Mouse (Mus musculus) ES-Bruce4 (cell line): ENCODE data around the gene Sat2. TPM values are rescaled to one million over a fixed set of nuclear protein-coding genes. Genes with fewer than 3 reads are reported as not detected.
A peak's percentile ranks its signal among the peaks of the same experiment; 100 is the strongest.
"Not testable (repeated sequence)": the region's sequence is repeated elsewhere in the genome, so short reads cannot be mapped to it uniquely, and the experiment has no call there.

ENCODE experiments used
- H3K27ac ChIP-seq: 2 replicates; pipeline ENCODE4 v1.5.1; 2012; ENCODE audit warnings: low read length, inconsistent platforms; ENCODE audit not compliant: insufficient read depth
- H3K27me3 ChIP-seq: 2 replicates; pipeline ENCODE4 v1.6.1; 2012; ENCODE audit warnings: mild to moderate bottlenecking, low read length, inconsistent platforms; ENCODE audit not compliant: control insufficient read depth, poor library complexity, insufficient read depth, severe bottlenecking
- H3K36me3 ChIP-seq: 2 replicates; pipeline ENCODE4 v1.6.1; 2012; ENCODE audit warnings: inconsistent platforms, mild to moderate bottlenecking, low read length, moderate library complexity; ENCODE audit not compliant: control insufficient read depth, poor library complexity, insufficient read depth, severe bottlenecking
- H3K4me1 ChIP-seq: one replicate; pipeline ENCODE4 v1.8.1; 2011; ENCODE audit warnings: low read length; ENCODE audit not compliant: control insufficient read depth, insufficient read depth
- H3K4me3 ChIP-seq: 2 replicates; pipeline ENCODE4 v1.5.1; 2011; ENCODE audit warnings: low read depth, mild to moderate bottlenecking, low read length
- H3K9ac ChIP-seq: 2 replicates; pipeline ENCODE4 v1.6.1; 2012; ENCODE audit warnings: low read depth, mild to moderate bottlenecking, inconsistent platforms; ENCODE audit not compliant: poor library complexity, severe bottlenecking
- H3K9me3 ChIP-seq: replicated peaks from 2 replicates; pipeline ENCODE4 v1.6.1; 2012; ENCODE audit warnings: mild to moderate bottlenecking, low read length, inconsistent platforms; ENCODE audit not compliant: control insufficient read depth, poor library complexity, insufficient read depth, severe bottlenecking
- CTCF ChIP-seq: IDR thresholded peaks from one replicate; pipeline ENCODE4 v1.8.1; 2011; ENCODE audit warnings: low read depth, low read length
- EP300 ChIP-seq: IDR thresholded peaks from 2 replicates; pipeline ENCODE4 v1.6.1; 2011; ENCODE audit warnings: low read depth, low read length; ENCODE audit not compliant: insufficient read depth
- POLR2A ChIP-seq: IDR thresholded peaks from one replicate; pipeline ENCODE4 v1.8.1; 2011; ENCODE audit warnings: low read length; ENCODE audit not compliant: insufficient read depth
- polyA plus RNA-seq: library from polyadenylated mRNA; stranded (reverse); fragments of >200 nt; gene quantifications from 2 replicates; pipeline ENCODE4 v1.2.4, GENCODE M21; 2011; ENCODE audit warnings: low read depth; ENCODE audit not compliant: missing spikeins, insufficient read depth, insufficient read length

The Sat2 gene
- polyA plus RNA-seq, 1 experiment, result 9.1 TPM

- Histone ChIP-seq H3K9me3 (no peaks in the 10 kb centered on the region), H3K27me3 (peaks cover 8% of the 10 kb centered on the region), H3K4me1 (peaks cover 3% of the 10 kb centered on the region), H3K27ac (no peak overlapping the region), H3K4me3 (no peak overlapping the region), H3K9ac (no peak overlapping the region), H3K36me3 (no peaks in the 10 kb centered on the region)
- TF ChIP-seq CTCF (no peak), EP300 (no peak), POLR2A (no peak)
Measured at GRCm38 (mm10) chr11:69609416-69609815, 12.4 kb upstream of the Sat2 start.

- H3K9me3 ChIP-seq, result no peaks in the 10 kb centered on the region
Measured at GRCm38 (mm10) chr11:69610899-69611298, 10.9 kb upstream of the Sat2 start.

GRCm38 (mm10) chr11:69613553-69614256 lies 8.1 kb upstream of the Sat2 start:
- Histone ChIP-seq H3K9me3 (no peaks in the 10 kb centered on the region), H3K27ac (no peak overlapping the region), H3K4me3 (peak overlapping the region; percentile 19), H3K27me3 (no peaks in the 10 kb centered on the region), H3K4me1 (peaks cover 3% of the 10 kb centered on the region), H3K9ac (peak overlapping the region; percentile 45), H3K36me3 (no peaks in the 10 kb centered on the region)
- 0 out of 2 replicates have a peak, but pooled peaks have one; percentile 28 for TF ChIP-seq EP300
- TF ChIP-seq POLR2A, result no peak
- peak; percentile 79 for TF ChIP-seq CTCF

More at GRCm38 (mm10) chr11:69610899-69611298, 10.9 kb upstream of the Sat2 start:
- Histone ChIP-seq H3K27ac (no peak overlapping the region), H3K27me3 (no peaks in the 10 kb centered on the region), H3K9ac (no peak overlapping the region), H3K4me3 (no peak overlapping the region), H3K36me3 (no peaks in the 10 kb centered on the region), H3K4me1 (peaks cover 3% of the 10 kb centered on the region)
- TF ChIP-seq POLR2A (no peak), CTCF (no peak), EP300 (no peak)

- H3K4me1 ChIP-seq, H3K27ac ChIP-seq, H3K27me3 ChIP-seq, H3K9me3 ChIP-seq, H3K36me3 ChIP-seq: not testable (repeated sequence)
- Histone ChIP-seq H3K4me3 (peak overlapping the region; percentile 25), H3K9ac (peak overlapping the region; percentile 15; the same call in 1 of the 2 replicates)
Measured at GRCm38 (mm10) chr11:69614257-69614588, 7.6 kb upstream of the Sat2 start.

GRCm38 (mm10) chr11:69616781-69617180 lies 5.0 kb upstream of the Sat2 start:
- Histone ChIP-seq H3K27me3 (no peaks in the 10 kb centered on the region), H3K4me3 (no peak overlapping the region), H3K9ac (no peak overlapping the region), H3K27ac (no peak overlapping the region), H3K4me1 (peaks cover 3% of the 10 kb centered on the region), H3K9me3 (no peaks in the 10 kb centered on the region), H3K36me3 (no peaks in the 10 kb centered on the region)
- TF ChIP-seq EP300 (no peak), CTCF (no peak), POLR2A (no peak)

- no peaks in the 10 kb centered on the region for H3K27me3 ChIP-seq
- no peak within 1 kb of the TSS for H3K4me3 ChIP-seq
- H3K9ac ChIP-seq, result no peak within 1 kb of the TSS
- no peaks in the 10 kb centered on the region for H3K9me3 ChIP-seq
- TF ChIP-seq EP300 (no peak), CTCF (no peak), POLR2A (no peak)
- H3K27ac ChIP-seq, result no peak within 1 kb of the TSS
- peaks cover 3% of the 10 kb centered on the region for H3K4me1 ChIP-seq
- no peaks in the 10 kb centered on the region for H3K36me3 ChIP-seq
Measured at GRCm38 (mm10) chr11:69617805-69618204, 4.0 kb upstream of the Sat2 start, which contains the start of gene Shbg. Gene Shbg (minus strand): TSS chr11:69617905.
